Mouse (Mus musculus): Measurements from ENCODE around the gene Rho. TPM values are rescaled to one million over a fixed set of nuclear protein-coding genes. Genes with fewer than 3 reads are reported as not detected.
A peak's percentile ranks its signal among the peaks of the same experiment; 100 is the strongest.

Rho gene
- polyA plus RNA-seq, 1 experiment from 2014 or later, result 0.15 TPM

GRCm38 (mm10) chr6:115940603-115941002, 9.1 kb downstream of the Rho start:
- no peaks in the 10 kb centered on the region for H3K27me3 ChIP-seq (replicated peaks)
- H3K4me1 ChIP-seq, result 0 out of 2 replicates have a peak, but pooled peaks cover 2% of the 10 kb centered on the region
- no peak overlapping the region for H3K9ac ChIP-seq
- H3K27ac ChIP-seq, result no peak overlapping the region
- no peaks in the 10 kb centered on the region for H3K9me3 ChIP-seq
- H3K4me2 ChIP-seq, result no peak overlapping the region
- no peaks in the 10 kb centered on the region for H3K36me3 ChIP-seq
- ATAC-seq (ENCODE audit: insufficient read depth, low FRiP score, low read depth), result no peak
- no peak overlapping the region for H3K4me3 ChIP-seq (replicated peaks)
- WGBS, result 42% methylated on average over 1 of the region's 1 CpGs

- no peak for ATAC-seq (ENCODE audit: insufficient read depth, low FRiP score, low read depth)
- Histone ChIP-seq H3K9ac (no peak overlapping the region), H3K9me3 (no peaks in the 10 kb centered on the region), H3K36me3 (no peaks in the 10 kb centered on the region), H3K27me3 (replicated peaks) (no peaks in the 10 kb centered on the region), H3K4me1 (0 out of 2 replicates have a peak, but pooled peaks cover 2% of the 10 kb centered on the region), H3K4me3 (replicated peaks) (no peak overlapping the region), H3K27ac (no peak overlapping the region), H3K4me2 (no peak overlapping the region)
- 10% methylated on average over 6 of the region's 12 CpGs for WGBS
These were observed 9.6 kb downstream of the Rho start for GRCm38 (mm10) chr6:115941128-115941527.

- WGBS, result 54% methylated on average over 9 of the region's 9 CpGs
- Histone ChIP-seq H3K4me3 (replicated peaks) (no peak overlapping the region), H3K27ac (no peak overlapping the region), H3K9ac (no peak overlapping the region), H3K9me3 (no peaks in the 10 kb centered on the region), H3K4me1 (0 out of 2 replicates have a peak, but pooled peaks cover 4% of the 10 kb centered on the region), H3K27me3 (replicated peaks) (no peaks in the 10 kb centered on the region), H3K36me3 (no peaks in the 10 kb centered on the region), H3K4me2 (no peak overlapping the region)
- ATAC-seq (ENCODE audit: insufficient read depth, low FRiP score, low read depth), result no peak
These were observed 12.2 kb downstream of the Rho start for GRCm38 (mm10) chr6:115943498-115944427.

- H3K4me2 ChIP-seq, result no peak within 1 kb of the TSS
- no peaks in the 10 kb centered on the region for H3K36me3 ChIP-seq
- H3K4me3 ChIP-seq (replicated peaks), result no peak within 1 kb of the TSS
- H3K4me1 ChIP-seq, result 0 out of 2 replicates have a peak, but pooled peaks cover 4% of the 10 kb centered on the region
- no peak within 1 kb of the TSS for H3K9ac ChIP-seq
- H3K27ac ChIP-seq, result no peak within 1 kb of the TSS
- ATAC-seq (ENCODE audit: insufficient read depth, low FRiP score, low read depth), result no peak
- H3K9me3 ChIP-seq, result no peaks in the 10 kb centered on the region
- 88% methylated on average over 5 of the region's 5 CpGs for WGBS
- H3K27me3 ChIP-seq (replicated peaks), result no peaks in the 10 kb centered on the region
These were observed 13.1 kb downstream of the Rho start, which contains the start of gene H1foo for GRCm38 (mm10) chr6:115944638-115945037. H1foo (plus strand) TSS chr6:115944938.

- H3K4me2 ChIP-seq, result no peak overlapping the region
- H3K27ac ChIP-seq, result no peak overlapping the region
- no peaks in the 10 kb centered on the region for H3K27me3 ChIP-seq (replicated peaks)
- no peak for ATAC-seq (ENCODE audit: insufficient read depth, low FRiP score, low read depth)
- H3K4me1 ChIP-seq, result 0 out of 2 replicates have a peak, but pooled peaks cover 4% of the 10 kb centered on the region
- no peaks in the 10 kb centered on the region for H3K9me3 ChIP-seq
- H3K36me3 ChIP-seq, result no peaks in the 10 kb centered on the region
- 70% methylated on average over 8 of the region's 8 CpGs for WGBS
- H3K4me3 ChIP-seq (replicated peaks), result no peak overlapping the region
- H3K9ac ChIP-seq, result no peak overlapping the region
These were observed 14.1 kb downstream of the Rho start for GRCm38 (mm10) chr6:115945633-115946032.

- Histone ChIP-seq H3K4me1 (0 out of 2 replicates have a peak, but pooled peaks cover 2% of the 10 kb centered on the region), H3K9me3 (no peaks in the 10 kb centered on the region), H3K4me3 (replicated peaks) (no peak overlapping the region), H3K4me2 (no peak overlapping the region), H3K27ac (no peak overlapping the region), H3K36me3 (no peaks in the 10 kb centered on the region), H3K27me3 (replicated peaks) (no peaks in the 10 kb centered on the region), H3K9ac (no peak overlapping the region)
- WGBS, result 44% methylated on average over 6 of the region's 6 CpGs
- ATAC-seq (ENCODE audit: insufficient read depth, low FRiP score, low read depth), result no peak
These were observed 14.8 kb downstream of the Rho start for GRCm38 (mm10) chr6:115946389-115946788.

GRCm38 (mm10) chr6:115954506-115955074, 23.0 kb downstream of the Rho start:
- Histone ChIP-seq H3K9me3 (no peaks in the 10 kb centered on the region), H3K4me3 (replicated peaks) (no peak overlapping the region), H3K9ac (no peak overlapping the region), H3K4me2 (no peak overlapping the region), H3K27me3 (replicated peaks) (no peaks in the 10 kb centered on the region), H3K4me1 (peaks cover 32% of the 10 kb centered on the region), H3K36me3 (no peaks in the 10 kb centered on the region), H3K27ac (0 out of 2 replicates have a peak overlapping the region, but pooled peaks have one; percentile 4)
- 74% methylated on average over 9 of the region's 9 CpGs for WGBS
- ATAC-seq (ENCODE audit: insufficient read depth, low FRiP score, low read depth), result no peak

- Histone ChIP-seq H3K4me2 (no peak overlapping the region), H3K27ac (peak overlapping the region; percentile 59; the same call in 1 of the 2 replicates), H3K9ac (no peak overlapping the region), H3K4me3 (replicated peaks) (no peak overlapping the region), H3K27me3 (replicated peaks) (no peaks in the 10 kb centered on the region), H3K9me3 (no peaks in the 10 kb centered on the region), H3K4me1 (peaks cover 33% of the 10 kb centered on the region), H3K36me3 (no peaks in the 10 kb centered on the region; the same call in 1 of the 2 replicates)
- 88% methylated on average over 4 of the region's 4 CpGs for WGBS
- no peak for ATAC-seq (ENCODE audit: insufficient read depth, low FRiP score, low read depth)
These were observed 23.6 kb downstream of the Rho start for GRCm38 (mm10) chr6:115955169-115955568.

GRCm38 (mm10) chr6:115955664-115956063, 24.1 kb downstream of the Rho start:
- 79% methylated on average over 11 of the region's 11 CpGs for WGBS
- H3K9ac ChIP-seq, result no peak overlapping the region
- H3K27ac ChIP-seq, result no peak overlapping the region
- H3K36me3 ChIP-seq, result no peaks in the 10 kb centered on the region; the same call in 1 of the 2 replicates
- no peak overlapping the region for H3K4me3 ChIP-seq (replicated peaks)
- peaks cover 33% of the 10 kb centered on the region for H3K4me1 ChIP-seq
- no peak for ATAC-seq (ENCODE audit: insufficient read depth, low FRiP score, low read depth)
- H3K9me3 ChIP-seq, result no peaks in the 10 kb centered on the region
- H3K4me2 ChIP-seq, result no peak overlapping the region
- H3K27me3 ChIP-seq (replicated peaks), result no peaks in the 10 kb centered on the region

GRCm38 (mm10) chr6:115956418-115956921, 24.9 kb downstream of the Rho start:
- no peaks in the 10 kb centered on the region for H3K9me3 ChIP-seq
- peaks cover 33% of the 10 kb centered on the region for H3K4me1 ChIP-seq
- 0 out of 2 replicates have a peak overlapping the region, but pooled peaks have one; percentile 8 for H3K4me2 ChIP-seq
- ATAC-seq (ENCODE audit: insufficient read depth, low FRiP score, low read depth), result no peak
- H3K4me3 ChIP-seq (replicated peaks), result no peak overlapping the region
- no peaks in the 10 kb centered on the region for H3K27me3 ChIP-seq (replicated peaks)
- no peaks in the 10 kb centered on the region; the same call in 1 of the 2 replicates for H3K36me3 ChIP-seq
- WGBS, result 51% methylated on average over 13 of the region's 13 CpGs
- H3K9ac ChIP-seq, result no peak overlapping the region
- H3K27ac ChIP-seq, result peak overlapping the region; percentile 51; the same call in 1 of the 2 replicates

- no peak overlapping the region for H3K4me2 ChIP-seq
- no peak overlapping the region for H3K4me3 ChIP-seq (replicated peaks)
- no peak overlapping the region for H3K9ac ChIP-seq
- WGBS, result 40% methylated on average over 16 of the region's 16 CpGs
- H3K4me1 ChIP-seq, result peaks cover 33% of the 10 kb centered on the region
- no peaks in the 10 kb centered on the region; the same call in 1 of the 2 replicates for H3K36me3 ChIP-seq
- peak; percentile 18; the same call in 1 of the 2 replicates for ATAC-seq (ENCODE audit: insufficient read depth, low FRiP score, low read depth)
- H3K27me3 ChIP-seq (replicated peaks), result no peaks in the 10 kb centered on the region
- no peaks in the 10 kb centered on the region for H3K9me3 ChIP-seq
- H3K27ac ChIP-seq, result peak overlapping the region; percentile 79
These were observed 25.5 kb downstream of the Rho start for GRCm38 (mm10) chr6:115956922-115957601.

Data from stomach, embryonic 15.5 days (tissue).